29 mouse cellular contexts compared by ENCODE assay signal in the genomic region with DNA sequence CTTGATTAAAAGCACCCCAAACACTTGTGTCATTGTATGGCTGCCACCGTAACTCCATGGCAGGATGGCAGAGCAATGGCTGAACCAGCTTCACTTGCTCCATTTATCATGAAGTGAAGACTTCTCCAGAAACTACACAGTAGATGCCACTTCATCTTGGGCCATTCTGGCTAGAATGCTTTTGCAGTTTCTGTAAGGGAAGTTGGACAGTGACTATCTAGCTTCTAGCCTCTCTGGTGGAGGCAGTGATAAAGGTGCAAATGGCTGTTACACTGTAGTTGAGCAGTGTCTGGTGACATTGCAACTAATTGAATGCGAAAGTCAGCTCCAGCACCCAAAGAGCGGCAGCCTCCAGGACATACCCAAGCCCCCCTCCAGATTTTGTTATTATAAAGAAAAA.
DNase-seq lines count a peak whose midpoint lies in the region; ATAC-seq and TF ChIP-seq lines count a peak whose summit lies in the region.
"Had no signal": no experiment of that assay in that cellular context is flagged by ENCODE, and none has a peak within 500 bp of the region (broad histone marks: within the 10 kb centered on the region; RNA-seq: fewer than 3 reads in every experiment).

No protein-coding gene starts in this region.

- TF ChIP-seq CTCF in gastrocnemius, adult 2 months (IDR thresholded peaks at IDR 0.05), result no peak
- TF ChIP-seq CTCF in intestine, postnatal 0 days (IDR thresholded peaks at IDR 0.05; ENCODE audit: low read depth), result no peak
- TF ChIP-seq CTCF in MEL (IDR thresholded peaks at IDR 0.05 in 2 of 3, conservative IDR thresholded peaks at IDR 0.05 in 1 of 3; ENCODE audit: control insufficient read depth in 1 of 3, insufficient read depth in 1 of 3, low read depth in 2 of 3, low read length in 3 of 3, poor library complexity in 1 of 3, severe bottlenecking in 1 of 3), result no peak

- peaks cover 28% of the 10 kb centered on the region for H3K79me2 ChIP-seq in MEL (ENCODE audit: control insufficient read depth, insufficient read depth, low read length, poor library complexity)

- ATAC-seq in intestine, embryonic 16.5 days, result no peak
- no peak for ATAC-seq in intestine, postnatal 0 days
- 0 out of 2 replicates have a peak, but pooled peaks have one; percentile 54 for ATAC-seq in erythroid progenitor cell, adult 5-6 weeks (replicated peaks; ENCODE audit: low FRiP score, poor library complexity, severe bottlenecking)
- ATAC-seq: forebrain, embryonic 13.5 days; midbrain, embryonic 16.5 days had no signal

- H3K27ac ChIP-seq in gastrocnemius, adult 2 months, result 0 out of 2 replicates have a peak overlapping the region, but pooled peaks have one; percentile 31
- peak overlapping the region; percentile 48; the same call in 1 of the 2 replicates for H3K27ac ChIP-seq in intestine, embryonic 16.5 days (ENCODE audit: low read length)
- H3K27ac ChIP-seq in intestine, postnatal 0 days (ENCODE audit: low read depth, low read length), result no peak overlapping the region
- H3K27ac ChIP-seq in MEL (ENCODE audit: control insufficient read depth, low read depth, low read length), result no peak overlapping the region; the same call in 1 of the 2 replicates
- H3K27ac ChIP-seq: embryonic facial prominence, embryonic 13.5 days; forebrain, embryonic 13.5 days; heart, embryonic 15.5 days; hindbrain, embryonic 13.5 days; layer of hippocampus, adult 2 months; liver, embryonic 14.5 days had no signal

- H3K9me3 ChIP-seq in intestine, embryonic 16.5 days (ENCODE audit: control insufficient read depth, low read length), result no peaks in the 10 kb centered on the region
- no peaks in the 10 kb centered on the region for H3K9me3 ChIP-seq in intestine, postnatal 0 days (ENCODE audit: control insufficient read depth)
- no peaks in the 10 kb centered on the region for H3K9me3 ChIP-seq in MEL (replicated peaks; ENCODE audit: insufficient read depth, low read length)
- H3K9me3 ChIP-seq: embryonic facial prominence, embryonic 13.5 days; forebrain, embryonic 13.5 days; heart, embryonic 15.5 days; hindbrain, embryonic 13.5 days had no signal

- peak; percentile 18 to 55 for TF ChIP-seq EP300 in MEL (IDR thresholded peaks at IDR 0.05; ENCODE audit: low read depth in 1 of 2, low read length in 2 of 2)

- H3K4me1 ChIP-seq in intestine, embryonic 16.5 days (ENCODE audit: control insufficient read depth, insufficient read depth, low read length), result peaks cover 2% of the 10 kb centered on the region; the same call in 1 of the 2 replicates
- H3K4me1 ChIP-seq in intestine, postnatal 0 days (replicated peaks; ENCODE audit: control insufficient read depth, insufficient read depth, low read length), result no peaks in the 10 kb centered on the region
- H3K4me1 ChIP-seq in MEL (ENCODE audit: control insufficient read depth in 1 of 2, insufficient read depth in 2 of 2, low read length in 2 of 2), result peaks cover 4 to 21% of the 10 kb centered on the region in 2 experiments
- H3K4me1 ChIP-seq: hindbrain, embryonic 13.5 days had no signal

- no peak overlapping the region for H3K4me3 ChIP-seq in gastrocnemius, adult 2 months
- H3K4me3 ChIP-seq in intestine, embryonic 16.5 days (ENCODE audit: low read length), result no peak overlapping the region
- no peak overlapping the region for H3K4me3 ChIP-seq in intestine, postnatal 0 days (ENCODE audit: low read depth, low read length)
- H3K4me3 ChIP-seq in MEL (ENCODE audit: control insufficient read depth in 1 of 2, insufficient read depth in 1 of 2, low read depth in 2 of 2, low read length in 2 of 2), result no peak overlapping the region
- H3K4me3 ChIP-seq: embryonic facial prominence, embryonic 13.5 days; forebrain, embryonic 13.5 days; heart, embryonic 15.5 days; hindbrain, embryonic 13.5 days; layer of hippocampus, adult 2 months had no signal

- no peak for DNase-seq in gastrocnemius, adult 2 months
- DNase-seq in gastrocnemius, adult 8-10 months (ENCODE audit: low spot score in 2 of 2), result no peak
- peak; percentile 58 for DNase-seq in MEL (ENCODE audit: low read depth, low spot score)
- DNase-seq in layer of hippocampus, adult 9-11 months, result no peak
- DNase-seq: adrenal gland, postnatal 14 days; cerebellum, adult 11 months; cerebellum, adult 9-10 months; cerebellum, postnatal 36 days; embryo, embryonic 11 days; gastrocnemius, postnatal 36 days; heart, postnatal 4 days; kidney, adult 2 months; kidney, postnatal 36 days; liver; lung, embryonic 14.5 days; spleen, adult 18-20 months; thymus, adult 2 months; thymus, postnatal 36 days had no signal

- TF ChIP-seq RAD21 in MEL (IDR thresholded peaks at IDR 0.05; ENCODE audit: low read depth, low read length), result no peak

- H3K9ac ChIP-seq in intestine, embryonic 16.5 days (ENCODE audit: low read depth, low read length), result no peak overlapping the region
- no peak overlapping the region for H3K9ac ChIP-seq in intestine, postnatal 0 days (ENCODE audit: low read depth, low read length)
- H3K9ac ChIP-seq in MEL (ENCODE audit: control insufficient read depth, low read depth, low read length, poor library complexity, severe bottlenecking), result no peak overlapping the region
- H3K9ac ChIP-seq: embryonic facial prominence, embryonic 13.5 days; forebrain, embryonic 13.5 days; heart, embryonic 15.5 days; hindbrain, embryonic 13.5 days; liver, embryonic 14.5 days; lung, embryonic 14.5 days had no signal

- 82% methylated on average over 3 of the region's 3 CpGs for WGBS in intestine, embryonic 16.5 days
- WGBS in intestine, postnatal 0 days, result 90% methylated on average over 3 of the region's 3 CpGs

- intact Hi-C loops in gastrocnemius, adult 2 months (cut with DNase I), result no loop called here

- no peak overlapping the region for H3K4me2 ChIP-seq in intestine, embryonic 16.5 days (ENCODE audit: low read depth, low read length)
- H3K4me2 ChIP-seq in intestine, postnatal 0 days (replicated peaks; ENCODE audit: low read depth), result no peak overlapping the region
- H3K4me2 ChIP-seq: embryonic facial prominence, embryonic 13.5 days; forebrain, embryonic 13.5 days; heart, embryonic 15.5 days; hindbrain, embryonic 13.5 days; lung, embryonic 14.5 days; midbrain, embryonic 11.5 days had no signal

- H3K36me3 ChIP-seq in intestine, embryonic 16.5 days (ENCODE audit: control insufficient read depth, insufficient read depth, low read length), result no peaks in the 10 kb centered on the region
- H3K36me3 ChIP-seq in intestine, postnatal 0 days (ENCODE audit: control insufficient read depth, insufficient read depth), result no peaks in the 10 kb centered on the region
- peaks cover 22 to 41% of the 10 kb centered on the region in 2 experiments for H3K36me3 ChIP-seq in MEL (ENCODE audit: control insufficient read depth in 1 of 2, insufficient read depth in 2 of 2, low read length in 2 of 2)
- H3K36me3 ChIP-seq: heart, embryonic 15.5 days; hindbrain, embryonic 13.5 days had no signal

- no peaks in the 10 kb centered on the region for H3K27me3 ChIP-seq in intestine, embryonic 16.5 days (replicated peaks; ENCODE audit: control insufficient read depth, insufficient read depth, low read length)
- H3K27me3 ChIP-seq in intestine, postnatal 0 days (replicated peaks; ENCODE audit: control insufficient read depth, insufficient read depth, low read length), result no peaks in the 10 kb centered on the region
- H3K27me3 ChIP-seq in MEL (ENCODE audit: control insufficient read depth in 1 of 2, insufficient read depth in 2 of 2, low read length in 2 of 2), result no peaks in the 10 kb centered on the region
- H3K27me3 ChIP-seq: embryonic facial prominence, embryonic 13.5 days; forebrain, embryonic 13.5 days; heart, embryonic 15.5 days; hindbrain, embryonic 13.5 days had no signal

- no peak for TF ChIP-seq POLR2A in MEL (IDR thresholded peaks at IDR 0.05; ENCODE audit: control insufficient read depth in 1 of 2, insufficient read depth in 1 of 2, low read depth in 1 of 2, low read length in 2 of 2, poor library complexity in 1 of 2)

TF ChIP-seq in MEL, 35 proteins besides CTCF, POLR2A, EP300 and RAD21:
- TF ChIP-seq TCF12 (IDR thresholded peaks at IDR 0.05; ENCODE audit: low read depth, low read length) (0 out of 2 replicates have a peak, but pooled peaks have one; percentile 17), SMC3 (IDR thresholded peaks at IDR 0.05; ENCODE audit: low read depth, low read length) (no peak), GATA1 (IDR thresholded peaks at IDR 0.05; ENCODE audit: low read depth, low read length) (peak; percentile 37)

Comparison
In these comparisons a context has a peak if more than half of its experiments do, and no peak if none do; other contexts are left out.
1. H3K27ac ChIP-seq: peak in gastrocnemius, adult 2 months (single experiment) and intestine, embryonic 16.5 days (single experiment); none in intestine, postnatal 0 days (single experiment) and MEL (single experiment).